Mouse (Mus musculus): Measurements from ENCODE around the gene Snrnp70.

- TF ChIP-seq CTCF (IDR thresholded peaks at IDR 0.05; ENCODE audit: low read depth, low read length), result no peak
- TF ChIP-seq POLR2A (IDR thresholded peaks at IDR 0.05; ENCODE audit: extremely low read depth, insufficient read depth, low read length), result no peak
These were observed 24.5 kb upstream of the Snrnp70 start for GRCm38 (mm10) chr7:45419859-45420614.
